In genomic region chr3:152247708-152248107, GRCm38 (mm10) we compare ENCODE assay signal across 1 mouse cellular context.
TF ChIP-seq lines count a peak whose summit lies in the region.

No protein-coding gene starts in this region.

TF ChIP-seq in CH12.LX, 34 proteins besides CTCF, POLR2A, EP300 and RAD21 (continued from another document):
- TF ChIP-seq ZMIZ1 (IDR thresholded peaks at IDR 0.05; ENCODE audit: low read depth, low read length) (no peak), MAX (IDR thresholded peaks at IDR 0.05; ENCODE audit: low read length) (peak; percentile 65; the same call in 1 of the 2 replicates), MYC (IDR thresholded peaks at IDR 0.05; ENCODE audit: low read depth, low read length) (peak; percentile 70), ELF1 (IDR thresholded peaks at IDR 0.05; ENCODE audit: low read depth, low read length) (no peak), IRF4 (IDR thresholded peaks at IDR 0.05; ENCODE audit: low read depth, low read length) (no peak), KAT2A (IDR thresholded peaks at IDR 0.05; ENCODE audit: insufficient replicate concordance, low read length) (no peak), ETS1 (conservative IDR thresholded peaks at IDR 0.05; ENCODE audit: low read depth, low read length) (no peak)
